Mouse (Mus musculus) brain, adult 2 months (tissue): ENCODE results near the gene Bcl2.
"Not testable (repeated sequence)": the region's sequence is repeated elsewhere in the genome, so short reads cannot be mapped to it uniquely, and the experiment has no call there.

Experiments used
- DNase-seq: peaks from one replicate; pipeline ENCODE4 v3.0.0; 2011; ENCODE audit warnings: low read depth, low spot score

The Bcl2 gene

DNA sequence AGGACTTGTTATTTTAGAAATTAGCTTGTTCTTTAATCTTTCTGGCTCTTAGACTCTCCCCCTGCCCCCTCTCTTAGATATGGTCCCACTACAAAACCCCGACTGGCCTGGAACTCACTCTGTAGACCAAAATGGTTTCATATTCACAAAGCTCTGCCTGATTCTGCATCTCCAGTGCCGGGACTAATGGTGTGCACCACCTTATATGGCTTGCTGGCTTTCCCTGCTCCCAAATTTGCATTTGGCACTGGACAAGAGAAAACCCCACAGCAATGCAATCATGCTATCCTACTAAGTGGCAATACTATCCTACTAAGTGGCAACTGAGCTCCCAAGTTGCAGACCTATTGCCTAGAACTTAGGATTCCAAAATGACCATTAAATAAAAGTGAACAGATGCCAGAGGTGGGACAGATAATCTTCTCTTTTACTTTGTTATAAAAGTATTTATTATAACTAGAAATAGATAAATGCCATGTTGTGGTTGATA is 154.9 kb downstream of the Bcl2 start:
- no peak for DNase-seq

DNA sequence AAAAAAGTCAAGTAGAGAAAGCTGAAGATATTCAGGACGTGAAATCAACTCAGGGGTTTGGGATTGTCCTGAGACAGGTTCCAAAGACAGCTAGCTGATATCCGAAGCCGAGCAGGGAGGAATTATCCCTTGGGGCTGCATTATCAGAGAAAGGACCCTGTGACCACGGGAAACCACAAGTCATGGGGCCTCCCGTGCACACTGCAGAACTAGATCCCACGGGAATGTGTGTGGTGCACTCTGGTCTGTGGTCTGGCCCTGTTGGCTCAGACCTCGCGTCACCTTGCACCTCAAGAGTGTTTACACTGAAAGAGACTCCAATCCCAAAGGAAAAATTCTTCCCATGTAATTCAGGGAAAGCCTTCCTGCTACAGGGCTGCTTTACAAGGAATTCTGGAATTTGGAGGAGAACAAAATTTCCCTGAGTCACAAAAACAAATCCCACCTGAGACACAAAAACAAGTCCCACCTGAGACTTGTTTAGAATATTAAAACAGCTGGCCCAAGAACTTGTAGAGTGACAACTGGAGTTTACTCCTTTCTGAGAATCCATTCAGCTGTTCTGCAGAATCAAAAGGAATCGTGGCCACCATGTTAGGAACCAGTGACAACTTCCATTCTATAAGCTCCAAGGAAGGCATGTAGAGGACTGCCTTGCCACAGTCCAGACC is 158.4 kb downstream of the Bcl2 start:
- DNase-seq = no peak

DNA sequence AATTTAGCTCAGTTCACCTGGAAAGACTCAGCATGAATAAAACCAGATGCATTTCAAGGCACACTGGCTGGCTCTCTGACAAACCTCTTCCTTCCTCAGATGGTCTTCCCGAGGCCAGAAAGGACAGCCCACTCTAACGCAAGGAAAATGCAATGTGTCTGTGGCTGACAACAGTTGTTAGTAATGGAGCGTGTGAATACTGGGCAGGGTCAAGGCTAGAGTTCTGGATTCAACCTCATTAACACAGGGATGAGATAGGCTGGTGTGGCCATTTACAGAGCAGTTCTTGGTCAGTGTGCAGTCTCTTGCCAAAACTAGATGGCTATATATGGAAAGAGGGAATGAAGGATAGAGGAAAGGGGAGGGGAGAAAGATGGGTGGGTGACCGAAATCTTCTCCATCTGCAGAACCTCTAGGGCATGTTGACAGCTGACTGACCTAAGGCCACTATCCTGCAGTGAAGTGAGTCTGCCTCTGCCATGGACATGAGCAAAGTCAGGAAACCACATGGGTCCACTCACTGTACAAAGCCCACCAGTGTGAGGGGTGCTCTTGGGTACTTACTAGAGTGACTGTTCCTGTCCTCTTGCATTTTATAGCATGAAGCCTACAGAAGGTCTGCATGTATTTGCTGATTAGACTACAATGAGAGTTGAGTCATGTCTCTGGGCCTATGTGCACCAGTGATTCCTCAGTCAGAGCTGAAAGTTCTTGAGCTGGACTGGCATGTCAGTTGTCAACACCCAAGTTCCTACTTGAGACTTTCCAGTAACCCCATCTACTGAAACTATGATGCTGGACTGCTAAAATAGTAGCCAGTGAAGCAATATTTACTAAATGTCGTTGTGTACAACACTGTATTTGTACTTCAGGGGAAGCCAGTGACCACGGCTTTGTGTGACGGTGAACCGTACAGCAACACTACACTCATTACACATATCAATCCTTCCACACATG is 159.9 kb downstream of the Bcl2 start:
- no peak for DNase-seq

DNA sequence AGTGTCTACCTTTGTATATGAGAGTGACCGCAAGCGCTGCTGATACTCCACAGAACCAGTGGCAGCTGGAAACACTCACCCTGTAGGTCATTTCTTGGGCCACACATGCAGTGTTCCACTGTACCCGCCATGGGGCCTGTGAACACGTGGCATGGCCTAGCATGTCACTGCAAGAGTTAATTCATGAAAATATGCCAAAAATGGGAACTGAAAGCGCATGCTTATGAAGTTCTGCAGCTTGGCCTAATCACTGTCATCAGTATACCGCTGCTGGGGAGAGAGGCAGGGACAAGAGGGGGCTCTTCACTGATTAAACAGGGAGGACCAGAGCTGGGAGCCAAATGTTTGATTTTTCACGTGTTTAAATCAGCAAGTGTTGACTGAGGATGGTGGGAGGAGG is 161.2 kb downstream of the Bcl2 start:
- DNase-seq = no peak

DNA sequence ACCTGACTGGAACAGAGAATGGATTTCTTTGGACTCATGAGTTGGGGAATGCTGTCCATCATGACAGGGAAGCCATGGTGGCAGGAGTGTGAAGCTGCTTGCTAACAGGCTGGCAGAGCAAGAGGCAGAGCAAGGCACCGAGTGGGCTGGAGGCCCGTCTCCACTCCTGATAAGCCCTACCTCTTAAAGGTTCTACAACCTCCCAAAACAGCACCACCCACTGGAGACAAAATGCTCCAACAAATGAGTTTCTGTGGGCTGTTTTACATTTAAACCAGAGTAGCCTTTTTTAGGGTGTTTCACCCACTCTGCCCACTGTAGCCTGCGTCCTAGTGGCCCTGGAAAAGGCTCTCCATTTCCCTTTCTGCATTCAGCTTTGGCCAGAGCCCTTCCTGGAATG is 163.5 kb downstream of the Bcl2 start:
- DNase-seq = no peak

DNA sequence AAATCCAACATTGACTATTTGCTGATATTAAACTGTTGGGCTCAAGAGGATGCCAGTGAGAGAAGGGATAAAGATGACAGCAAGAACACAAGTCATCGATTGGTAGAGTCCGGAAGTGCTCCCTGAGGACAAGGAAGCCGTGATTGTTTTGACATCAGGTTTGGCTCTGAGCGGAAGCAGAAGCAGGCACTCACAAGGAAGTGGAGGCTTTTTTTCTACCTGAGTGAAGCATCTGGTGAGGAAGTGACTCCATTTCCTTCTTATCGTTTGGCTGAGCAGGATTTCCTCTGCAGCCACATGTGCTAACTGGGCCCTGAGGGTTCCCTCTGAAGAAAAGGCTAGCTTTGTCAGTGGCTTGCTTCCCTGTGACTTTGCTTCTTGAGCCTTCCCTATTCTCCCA is 165.0 kb downstream of the Bcl2 start:
- no peak for DNase-seq

DNA sequence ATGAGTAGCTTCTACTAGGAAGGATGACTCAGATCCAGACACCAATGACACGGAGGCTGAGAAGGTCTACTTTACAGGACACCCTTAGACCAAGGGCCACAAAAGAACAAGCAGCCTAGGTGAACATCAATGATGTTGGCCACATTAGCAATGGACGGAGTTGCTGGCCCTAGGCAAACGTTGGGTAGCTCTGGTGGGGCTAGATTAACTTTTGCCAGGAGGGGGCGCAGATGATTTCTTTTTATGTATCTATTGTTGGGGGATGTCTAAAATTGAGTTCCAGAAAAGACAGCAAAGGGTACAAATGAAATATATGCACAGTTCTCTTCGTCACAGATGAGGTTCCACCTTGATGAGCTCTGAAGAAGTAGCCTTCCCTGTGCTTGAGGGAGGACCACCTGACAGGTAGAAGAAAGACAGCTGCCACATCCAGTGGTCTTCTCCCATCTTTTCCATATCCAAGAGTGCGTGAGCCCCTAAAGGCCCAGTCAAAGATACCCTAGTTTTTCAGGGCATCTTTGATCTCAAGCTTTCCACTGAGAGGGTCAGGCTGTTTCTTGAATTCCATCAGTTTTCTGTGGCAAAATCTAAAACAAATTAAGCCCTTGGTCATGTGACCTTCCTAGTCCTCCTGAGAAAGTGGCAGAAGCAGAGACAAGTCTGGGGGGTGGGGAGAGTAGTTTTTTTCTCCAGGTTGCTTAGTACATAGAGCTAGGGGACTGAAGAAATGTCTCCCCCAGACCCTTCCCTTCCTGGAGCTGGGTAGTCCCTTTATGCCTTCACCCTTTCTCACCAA is 169.1 kb downstream of the Bcl2 start:
- peak; percentile 28 for DNase-seq

DNA sequence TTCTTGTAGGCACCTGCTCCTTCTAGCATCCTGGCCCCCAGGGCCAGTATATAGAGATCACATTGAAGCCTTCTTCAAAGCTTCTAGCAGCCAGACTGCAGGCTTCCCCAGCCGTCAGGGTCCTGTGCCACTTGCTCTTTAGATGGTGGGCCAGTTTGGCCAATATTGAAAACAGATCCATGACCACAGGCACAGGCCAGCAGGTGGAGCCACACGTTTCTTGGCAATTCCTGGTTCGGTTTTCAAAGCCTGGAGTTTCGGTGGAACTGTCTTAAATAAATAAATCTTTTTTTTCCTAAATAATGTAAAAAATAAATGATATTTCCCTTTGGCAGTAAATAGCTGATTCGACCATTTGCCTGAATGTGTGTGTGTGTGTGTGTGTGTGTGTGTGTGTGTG is 171.3 kb downstream of the Bcl2 start:
- peak; percentile 67 for DNase-seq

DNA sequence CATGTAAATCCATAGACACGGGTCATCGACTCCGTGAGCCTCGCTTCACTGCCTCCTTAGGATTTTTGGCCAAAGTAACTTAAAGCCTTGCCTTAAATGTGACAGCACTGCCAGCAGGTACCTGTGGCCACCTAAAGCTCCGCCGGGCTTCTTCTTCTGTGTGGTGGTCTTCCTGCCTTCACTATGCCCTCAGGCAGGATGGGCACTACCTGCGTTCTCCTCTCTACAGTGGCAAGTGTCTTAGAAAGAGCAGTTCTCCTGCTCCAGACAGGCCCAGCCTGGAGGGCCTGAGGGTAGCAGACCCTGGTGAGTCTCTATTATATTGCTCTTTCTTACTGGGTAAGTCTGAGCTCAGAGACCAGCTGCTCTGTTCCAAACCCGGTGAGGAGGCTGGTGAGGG is 172.2 kb downstream of the Bcl2 start:
- DNase-seq = no peak

DNA sequence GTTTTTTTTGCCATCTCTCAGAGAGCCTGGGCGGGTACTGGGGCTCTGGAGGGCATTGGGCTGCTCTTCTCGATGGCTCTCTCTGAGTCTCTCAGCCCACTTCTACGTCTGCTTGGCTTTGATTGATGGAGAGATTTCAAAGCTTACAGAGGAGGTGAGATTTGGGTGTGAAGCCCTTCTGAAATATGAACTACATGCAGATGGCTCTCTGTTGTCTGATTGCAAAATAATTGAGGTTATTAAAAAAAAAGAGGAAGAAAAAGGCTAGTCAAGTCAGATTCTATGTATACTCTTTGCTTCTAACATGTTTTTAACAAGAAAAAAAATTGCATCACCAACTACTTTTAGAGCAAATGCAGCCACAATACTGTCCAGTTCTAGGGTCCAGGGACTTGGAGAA is 173.9 kb downstream of the Bcl2 start:
- no peak for DNase-seq

DNA sequence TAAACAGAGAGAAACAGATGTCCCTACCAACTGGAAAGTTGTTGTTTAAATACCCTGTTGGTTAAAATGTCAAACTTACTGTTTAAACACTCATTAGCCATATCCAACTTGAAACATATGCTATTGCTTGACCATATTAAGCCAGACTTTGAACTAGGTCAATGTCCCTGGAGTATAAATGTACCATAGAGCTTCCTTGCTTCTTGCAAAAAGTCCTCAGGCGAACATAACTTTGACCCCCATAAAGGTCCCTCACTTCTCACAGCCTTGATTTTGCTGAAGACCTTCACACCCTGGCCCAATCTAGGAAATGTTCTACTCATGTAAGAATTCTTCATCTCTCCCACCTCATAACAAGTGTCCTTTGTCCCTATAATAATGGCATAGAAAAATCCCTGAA is 175.0 kb downstream of the Bcl2 start:
- DNase-seq = no peak

DNA sequence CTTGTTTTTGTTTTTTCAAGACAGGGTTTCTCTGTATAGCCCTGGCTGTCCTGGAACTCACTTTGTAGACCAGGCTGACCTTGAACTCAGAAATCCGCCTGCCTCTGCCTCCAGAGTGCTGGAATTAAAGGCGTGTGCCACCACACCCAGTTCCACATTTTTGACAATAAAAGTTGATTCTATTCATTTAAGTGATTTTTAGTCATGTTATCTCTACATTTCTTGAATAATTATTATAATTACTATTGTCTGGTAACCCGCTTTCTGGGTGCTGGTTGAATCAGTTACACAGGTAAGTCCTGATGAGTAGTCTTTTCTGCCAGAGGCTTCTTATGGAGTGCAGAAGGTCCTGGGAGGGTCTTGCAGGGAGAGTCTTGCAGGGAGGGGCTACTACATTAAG is 179.2 kb downstream of the Bcl2 start:
- DNase-seq = not testable (repeated sequence)

DNA sequence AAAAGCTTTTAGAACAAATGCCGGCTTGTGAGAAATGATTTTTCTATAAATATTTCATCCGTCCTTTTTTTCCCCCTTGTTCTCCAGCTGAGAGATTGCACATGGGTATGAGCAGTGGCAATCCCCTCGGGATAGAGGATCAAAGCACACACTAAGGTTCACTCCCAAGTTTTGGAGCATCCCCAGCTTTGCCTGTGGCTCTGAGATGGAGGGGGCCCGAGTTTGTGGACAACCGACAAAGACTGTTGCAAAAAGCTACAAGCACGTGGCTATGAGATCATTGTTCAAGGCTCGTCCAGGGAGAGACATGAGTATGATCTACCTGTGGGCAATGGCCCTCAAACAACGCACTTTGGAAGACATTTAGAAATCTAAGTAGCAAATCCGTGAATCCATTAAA is 184.5 kb downstream of the Bcl2 start:
- DNase-seq = no peak

DNA sequence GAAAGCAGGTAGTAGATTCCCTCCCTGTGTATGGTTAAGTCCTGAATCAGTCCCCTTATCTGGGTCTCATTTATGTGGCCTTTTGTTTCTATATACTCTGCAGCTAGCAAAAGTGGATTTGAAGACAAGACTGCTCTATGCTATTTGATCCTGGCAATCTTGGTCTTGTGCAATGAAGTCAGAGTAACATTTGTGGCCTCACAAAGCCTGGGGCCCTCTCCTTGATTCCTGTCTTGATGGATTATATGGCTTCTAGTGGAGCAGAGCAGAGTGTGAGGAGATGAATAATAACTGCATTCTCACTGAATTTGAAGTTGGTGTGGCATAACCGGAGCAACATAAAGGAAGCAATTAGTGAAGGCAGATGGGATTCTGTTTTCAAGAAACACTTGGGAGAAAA is 186.5 kb downstream of the Bcl2 start:
- no peak for DNase-seq

DNA sequence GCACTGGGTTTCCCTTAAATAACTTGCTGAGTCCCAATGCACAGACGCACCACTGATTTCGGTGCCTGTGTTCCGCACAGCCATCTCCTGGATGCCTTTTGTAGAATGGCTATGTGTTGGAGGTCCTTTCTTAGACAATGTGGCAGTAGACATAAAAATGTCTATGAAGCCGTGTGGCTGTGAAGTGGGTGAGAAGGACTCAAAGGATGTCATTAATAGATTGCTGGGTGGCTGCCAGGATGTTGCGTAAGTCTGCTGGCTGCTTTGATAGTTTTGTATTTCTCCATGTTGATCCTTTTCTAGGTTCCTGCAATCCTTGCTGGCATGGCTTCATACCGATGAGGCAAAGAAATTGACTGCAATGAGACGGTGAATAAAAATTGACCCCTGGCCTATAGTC is 187.3 kb downstream of the Bcl2 start:
- peak; percentile 72 for DNase-seq

DNA sequence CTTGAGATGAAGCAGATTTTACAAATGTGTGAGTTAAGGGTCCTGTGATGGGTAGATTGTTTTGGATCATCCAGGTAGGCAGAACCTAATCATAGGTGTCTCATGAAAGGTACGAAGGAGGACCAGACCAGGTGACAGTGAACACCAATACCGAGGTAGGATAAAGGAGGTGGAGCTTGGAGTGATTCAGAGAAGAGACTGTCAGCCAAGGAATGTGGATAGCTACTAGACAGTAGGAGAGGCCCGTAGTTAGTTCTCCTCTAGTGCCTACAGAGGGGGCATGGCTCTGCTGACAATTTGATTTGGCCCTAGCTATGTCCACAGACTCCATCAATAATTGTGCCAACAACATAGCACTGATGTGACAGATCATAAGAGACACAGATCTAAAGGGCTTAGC is 188.0 kb downstream of the Bcl2 start:
- DNase-seq = no peak

DNA sequence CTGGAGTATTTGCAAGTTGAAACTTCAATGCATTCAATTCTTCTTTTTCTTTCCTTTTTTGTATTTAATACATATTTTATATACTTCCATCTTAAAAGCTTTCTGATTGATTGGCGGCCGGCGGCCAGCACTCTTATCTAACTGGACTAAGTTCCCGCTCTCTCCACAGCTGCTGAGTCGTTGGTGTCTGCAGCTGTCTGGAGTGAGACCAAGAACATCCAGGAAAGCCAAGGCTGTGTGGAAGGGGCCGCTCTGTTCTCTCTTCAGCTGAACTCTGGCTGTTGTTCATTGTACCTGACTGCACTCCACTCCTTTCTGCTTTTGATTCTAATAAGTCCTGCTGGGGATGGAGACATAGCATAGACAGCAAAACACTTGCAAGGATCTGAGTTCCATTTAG is 190.3 kb downstream of the Bcl2 start:
- DNase-seq = no peak

DNA sequence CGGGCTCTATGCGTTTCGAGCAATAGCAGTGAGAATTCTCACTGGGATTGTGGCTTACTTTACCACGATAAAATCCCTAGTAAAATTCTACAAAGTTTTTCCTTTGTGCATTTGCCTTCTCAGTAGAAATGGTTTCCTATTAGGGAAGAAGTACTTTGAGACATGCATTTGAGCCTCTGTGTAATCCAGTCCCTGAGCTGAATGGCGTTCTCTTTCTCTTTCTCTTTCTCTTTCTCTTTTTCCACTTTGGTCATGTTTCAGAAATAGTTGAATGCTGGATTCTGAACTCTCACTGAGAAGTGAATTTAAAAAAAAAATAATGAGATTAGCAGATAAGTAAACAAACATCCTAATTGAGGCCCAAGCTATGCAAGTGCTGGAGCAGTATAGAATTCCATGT is 191.1 kb downstream of the Bcl2 start:
- DNase-seq = no peak

DNA sequence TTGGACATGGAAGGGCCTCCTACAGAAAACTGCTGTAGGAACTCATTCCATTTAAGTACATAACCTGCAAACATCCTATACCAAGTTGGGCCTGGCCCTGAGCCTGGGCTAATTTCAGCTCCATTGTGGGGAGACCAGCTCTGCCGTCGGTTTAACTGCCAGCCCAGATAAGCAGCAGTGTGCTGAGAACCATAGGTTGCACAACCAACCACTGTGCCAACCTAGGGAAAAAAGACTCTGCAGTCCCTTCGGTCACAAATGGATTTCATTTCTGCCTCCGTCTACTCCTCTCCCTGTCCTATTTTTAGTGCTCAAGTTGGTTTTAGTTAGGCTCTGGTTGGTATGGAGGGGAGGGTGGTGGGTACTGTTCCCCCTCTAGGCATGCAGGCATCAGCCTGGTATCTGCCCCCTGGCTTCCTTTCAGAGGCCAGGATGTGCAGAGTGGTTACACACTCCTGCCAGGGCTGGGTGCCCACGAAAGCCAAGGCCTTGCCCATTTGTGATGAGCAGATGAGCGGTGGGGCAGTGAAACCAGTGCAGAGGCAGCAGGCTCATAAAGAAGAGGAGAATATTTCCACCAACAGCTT is 196.4 kb downstream of the Bcl2 start:
- DNase-seq = no peak

DNA sequence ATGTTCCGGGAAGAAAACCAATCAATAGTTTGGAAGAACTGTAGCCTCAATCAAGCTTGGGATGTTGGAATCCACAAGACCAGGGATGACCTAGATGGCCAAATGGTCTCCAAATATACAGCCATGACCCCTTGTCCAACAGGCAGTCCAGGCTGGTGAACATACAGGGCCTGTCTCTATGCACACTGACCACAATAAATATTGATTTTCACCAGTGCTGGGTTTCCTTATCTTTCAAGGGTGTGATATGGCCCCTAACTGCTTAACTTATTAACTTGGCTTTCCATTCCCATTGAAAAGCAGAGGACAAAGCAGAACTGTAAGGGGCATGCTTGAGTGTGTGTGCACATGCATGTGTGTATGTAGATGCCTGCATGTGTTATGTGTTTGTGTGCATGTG is 197.0 kb downstream of the Bcl2 start:
- no peak for DNase-seq

DNA sequence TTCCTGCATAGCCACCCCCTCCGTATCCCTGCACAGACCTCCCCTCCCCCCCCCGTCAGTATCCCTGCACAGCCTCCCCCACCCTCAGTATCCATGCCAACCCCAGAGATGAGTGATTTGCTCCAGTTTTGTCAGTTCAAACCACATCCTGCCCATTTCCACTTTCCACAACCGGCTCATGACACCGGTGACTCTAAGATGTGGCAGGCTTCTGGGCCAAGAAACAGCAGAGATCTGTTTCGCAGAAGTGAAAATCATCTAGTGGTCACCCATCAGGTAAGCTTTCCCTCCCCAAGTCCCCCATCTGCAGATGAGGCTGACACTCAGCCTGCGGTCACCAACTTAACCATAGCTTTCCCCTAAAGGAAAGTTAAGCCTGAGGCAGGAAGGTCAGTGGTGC is 198.5 kb downstream of the Bcl2 start:
- no peak for DNase-seq
